Comparison of ENCODE assay signal across 19 mouse cellular contexts in genomic region chr16:85215173-85215572, GRCm38 (mm10). TPM values are rescaled to one million over a fixed set of nuclear protein-coding genes. Genes with fewer than 3 reads are reported as not detected.
A peak's percentile ranks its signal among the peaks of the same experiment; 100 is the strongest.
DNase-seq lines count a peak whose midpoint lies in the region; ATAC-seq lines count a peak whose summit lies in the region.
"Had no signal": no experiment of that assay in that cellular context is flagged by ENCODE, and none has a peak within 500 bp of the region (broad histone marks: within the 10 kb centered on the region; RNA-seq: fewer than 3 reads in every experiment).

No protein-coding gene starts in this region.

- no peaks in the 10 kb centered on the region for H3K36me3 ChIP-seq in midbrain, embryonic 11.5 days (ENCODE audit: control insufficient read depth, insufficient read depth, low read length)
- H3K36me3 ChIP-seq in midbrain, embryonic 15.5 days (replicated peaks): no peaks in the 10 kb centered on the region
- H3K36me3 ChIP-seq in embryonic facial prominence, embryonic 14.5 days (ENCODE audit: control insufficient read depth, insufficient read depth, low read length): no peaks in the 10 kb centered on the region
- H3K36me3 ChIP-seq: heart, embryonic 12.5 days; hindbrain, embryonic 15.5 days had no signal

- no peaks in the 10 kb centered on the region for H3K9me3 ChIP-seq in midbrain, embryonic 11.5 days (ENCODE audit: control insufficient read depth, low read length)
- no peaks in the 10 kb centered on the region for H3K9me3 ChIP-seq in midbrain, embryonic 15.5 days
- H3K9me3 ChIP-seq in embryonic facial prominence, embryonic 14.5 days (ENCODE audit: control insufficient read depth, low read length): no peaks in the 10 kb centered on the region
- H3K9me3 ChIP-seq: heart, embryonic 12.5 days; hindbrain, embryonic 15.5 days had no signal

- no peak overlapping the region for H3K4me3 ChIP-seq in midbrain, embryonic 11.5 days (ENCODE audit: low read depth, low read length)
- no peak overlapping the region for H3K4me3 ChIP-seq in midbrain, embryonic 15.5 days
- no peak overlapping the region for H3K4me3 ChIP-seq in embryonic facial prominence, embryonic 14.5 days (ENCODE audit: low read depth, low read length)
- H3K4me3 ChIP-seq: gastrocnemius, adult 2 months; heart, embryonic 12.5 days; hindbrain, embryonic 15.5 days had no signal

- 0 out of 2 replicates have a peak, but pooled peaks have one; percentile 29 for ATAC-seq in frontal cortex, adult (ENCODE audit: low TSS enrichment)
- ATAC-seq in midbrain, embryonic 11.5 days (ENCODE audit: low FRiP score): 0 out of 2 replicates have a peak, but pooled peaks have one; percentile 24
- no peak for ATAC-seq in midbrain, embryonic 15.5 days (replicated peaks)
- no peak for ATAC-seq in embryonic facial prominence, embryonic 14.5 days (ENCODE audit: low read depth)

- DNase-seq in frontal cortex, adult 2 months (ENCODE audit: extremely low spot score in 1 of 2, low spot score in 1 of 2): no peak
- peak; percentile 4 to 11 for DNase-seq in lung, adult 18-20 months
- no peak for DNase-seq in lung, postnatal 10 days
- DNase-seq in midbrain, embryonic 11.5 days (ENCODE audit: low spot score, missing footprints): peak; percentile 51
- DNase-seq in embryonic facial prominence, embryonic 14.5 days (ENCODE audit: low spot score): peak; percentile 13
- no peak for DNase-seq in cerebellum, adult 11 months
- DNase-seq: cerebellum, adult 18-20 months; gastrocnemius, adult 2 months; gastrocnemius, postnatal 36 days; heart, adult 18-20 months; kidney, adult 8-10 months; liver; thymus, postnatal 14 days had no signal

- H3K9ac ChIP-seq in midbrain, embryonic 11.5 days (ENCODE audit: low read length): no peak overlapping the region
- no peak overlapping the region for H3K9ac ChIP-seq in midbrain, embryonic 15.5 days
- H3K9ac ChIP-seq in embryonic facial prominence, embryonic 14.5 days (ENCODE audit: low read depth, low read length): no peak overlapping the region
- H3K9ac ChIP-seq: heart, embryonic 12.5 days; hindbrain, embryonic 15.5 days; liver, embryonic 14.5 days had no signal

- no peaks in the 10 kb centered on the region for H3K4me1 ChIP-seq in midbrain, embryonic 11.5 days (ENCODE audit: control insufficient read depth, insufficient read depth, low read length)
- no peaks in the 10 kb centered on the region for H3K4me1 ChIP-seq in midbrain, embryonic 15.5 days
- H3K4me1 ChIP-seq in embryonic facial prominence, embryonic 14.5 days (ENCODE audit: control insufficient read depth, insufficient read depth, low read length): no peaks in the 10 kb centered on the region
- H3K4me1 ChIP-seq: hindbrain, embryonic 15.5 days had no signal

- no peak overlapping the region for H3K4me2 ChIP-seq in midbrain, embryonic 11.5 days
- no peak overlapping the region for H3K4me2 ChIP-seq in midbrain, embryonic 15.5 days
- no peak overlapping the region for H3K4me2 ChIP-seq in embryonic facial prominence, embryonic 14.5 days (ENCODE audit: low read depth, low read length)
- H3K4me2 ChIP-seq: heart, embryonic 12.5 days; hindbrain, embryonic 15.5 days had no signal

- H3K27ac ChIP-seq in midbrain, embryonic 11.5 days (ENCODE audit: low read depth, low read length): no peak overlapping the region
- no peak overlapping the region for H3K27ac ChIP-seq in midbrain, embryonic 15.5 days
- H3K27ac ChIP-seq in embryonic facial prominence, embryonic 14.5 days (replicated peaks; ENCODE audit: low read depth, low read length): no peak overlapping the region
- H3K27ac ChIP-seq: gastrocnemius, adult 2 months; hindbrain, embryonic 15.5 days; liver, embryonic 14.5 days; macrophage had no signal

- WGBS in midbrain, embryonic 11.5 days: 79% methylated on average over 9 of the region's 9 CpGs
- WGBS in midbrain, embryonic 15.5 days: 85% methylated on average over 9 of the region's 9 CpGs
- WGBS in embryonic facial prominence, embryonic 14.5 days: 70% methylated on average over 9 of the region's 9 CpGs

- no peaks in the 10 kb centered on the region for H3K27me3 ChIP-seq in midbrain, embryonic 11.5 days (ENCODE audit: control insufficient read depth, insufficient read depth, low read length)
- H3K27me3 ChIP-seq in midbrain, embryonic 15.5 days (replicated peaks): no peaks in the 10 kb centered on the region
- H3K27me3 ChIP-seq in embryonic facial prominence, embryonic 14.5 days (replicated peaks; ENCODE audit: control insufficient read depth, insufficient read depth, low read length): no peaks in the 10 kb centered on the region
- H3K27me3 ChIP-seq: heart, embryonic 12.5 days; hindbrain, embryonic 15.5 days had no signal

RNA-seq across cellular contexts. Expression of gene App, which starts 41.6 kb away (rescaled TPM):
- 922 and 929 TPM in 2 replicates for polyA plus RNA-seq in frontal cortex, adult 2 months (2012; rRNA removed)
- polyA plus RNA-seq in midbrain, embryonic 11.5 days (2014; fragmentation: Nextera tagmentation; extraction: Ambion mirVana): 157 and 166 TPM in 2 replicates
- polyA plus RNA-seq in midbrain, embryonic 15.5 days (2015; fragmentation: Nextera tagmentation; extraction: Ambion mirVana): 413 and 416 TPM in 2 replicates
- polyA plus RNA-seq in embryonic facial prominence, embryonic 14.5 days (2014; fragmentation: Nextera tagmentation; extraction: Ambion mirVana): 239 and 259 TPM in 2 replicates

Comparison
In these comparisons a context has a peak if more than half of its experiments do, and no peak if none do; other contexts are left out.
1. ATAC-seq: peak in frontal cortex, adult (single experiment) and midbrain, embryonic 11.5 days (single experiment); none in midbrain, embryonic 15.5 days (single experiment) and embryonic facial prominence, embryonic 14.5 days (single experiment).
2. DNase-seq: peak in lung, adult 18-20 months (2 of 2), midbrain, embryonic 11.5 days (single experiment) and embryonic facial prominence, embryonic 14.5 days (single experiment); none in frontal cortex, adult 2 months (0 of 2), lung, postnatal 10 days (single experiment) and cerebellum, adult 11 months (single experiment).